Mouse (Mus musculus): ENCODE data around the gene Pde6d. TPM values are rescaled to one million over a fixed set of nuclear protein-coding genes. Genes with fewer than 3 reads are reported as not detected.
"Not testable (repeated sequence)": the region's sequence is repeated elsewhere in the genome, so short reads cannot be mapped to it uniquely, and the experiment has no call there.

The Pde6d gene
- polyA plus RNA-seq, 1 experiment: 49.0 TPM

- DNase-seq (ENCODE audit: low spot score): no peak
These were observed 13.1 kb downstream of the Pde6d start for GRCm38 (mm10) chr1:86569292-86569860.

GRCm38 (mm10) chr1:86568409-86568808, 14.0 kb downstream of the Pde6d start:
- DNase-seq (ENCODE audit: low spot score): no peak

- no peak for DNase-seq (ENCODE audit: low spot score)
These were observed 19.8 kb downstream of the Pde6d start for GRCm38 (mm10) chr1:86562663-86563062.

GRCm38 (mm10) chr1:86559232-86559631, 23.2 kb downstream of the Pde6d start:
- DNase-seq (ENCODE audit: low spot score): no peak

GRCm38 (mm10) chr1:86557872-86558271, 24.6 kb downstream of the Pde6d start:
- DNase-seq (ENCODE audit: low spot score): no peak

GRCm38 (mm10) chr1:86555665-86556064, 26.8 kb downstream of the Pde6d start:
- DNase-seq (ENCODE audit: low spot score): no peak

- no peak for DNase-seq (ENCODE audit: low spot score)
These were observed 30.6 kb downstream of the Pde6d start for GRCm38 (mm10) chr1:86551877-86552276.

- no peak for DNase-seq (ENCODE audit: low spot score)
These were observed 31.1 kb downstream of the Pde6d start for GRCm38 (mm10) chr1:86551299-86551698.

GRCm38 (mm10) chr1:86546797-86547196, 35.6 kb downstream of the Pde6d start:
- no peak for DNase-seq (ENCODE audit: low spot score)

- no peak for DNase-seq (ENCODE audit: low spot score)
These were observed 39.8 kb downstream of the Pde6d start for GRCm38 (mm10) chr1:86542584-86542983.

- DNase-seq (ENCODE audit: low spot score): not testable (repeated sequence)
These were observed 42.8 kb downstream of the Pde6d start for GRCm38 (mm10) chr1:86539583-86539982.

GRCm38 (mm10) chr1:86538383-86538782, 44.0 kb downstream of the Pde6d start:
- DNase-seq (ENCODE audit: low spot score): no peak

- DNase-seq (ENCODE audit: low spot score): no peak
These were observed 48.9 kb downstream of the Pde6d start for GRCm38 (mm10) chr1:86533411-86534130.

- DNase-seq (ENCODE audit: low spot score): peak; percentile 85
These were observed 49.9 kb downstream of the Pde6d start for GRCm38 (mm10) chr1:86532362-86533051.

GRCm38 (mm10) chr1:86531547-86532321, 50.7 kb downstream of the Pde6d start:
- DNase-seq (ENCODE audit: low spot score): no peak

GRCm38 (mm10) chr1:86530871-86531546, 51.4 kb downstream of the Pde6d start:
- DNase-seq (ENCODE audit: low spot score): no peak

GRCm38 (mm10) chr1:86529590-86529989, 52.8 kb downstream of the Pde6d start:
- DNase-seq (ENCODE audit: low spot score): no peak

GRCm38 (mm10) chr1:86528571-86529180, 53.8 kb downstream of the Pde6d start:
- peak; percentile 59 for DNase-seq (ENCODE audit: low spot score)

- peak; percentile 97 for DNase-seq (ENCODE audit: low spot score)
These were observed 54.6 kb downstream of the Pde6d start for GRCm38 (mm10) chr1:86527599-86528486.

All from urinary bladder, adult 2 months (tissue).